Mouse (Mus musculus) stomach, embryonic 14.5 days (tissue): Measurements from ENCODE around the gene Clmn. TPM values are rescaled to one million over a fixed set of nuclear protein-coding genes. Genes with fewer than 3 reads are reported as not detected.
A peak's percentile ranks its signal among the peaks of the same experiment; 100 is the strongest.

Experiments
- ATAC-seq: fragments of 200-750 bp; cut with Nextera tagmentation; 2 replicates; pipeline ENCODE4 v1.8.0; 2017; ENCODE audit warnings: low read depth, moderate TSS enrichment; ENCODE audit not compliant: insufficient number of reproducible peaks, insufficient read depth, low FRiP score
- H3K27ac ChIP-seq: fragments of 300-500 bp; sonication (generic); 2 replicates; pipeline ENCODE4 v1.5.1; 2014; ENCODE audit warnings: mild to moderate bottlenecking, low read length, moderate library complexity, mixed read lengths
- H3K27me3 ChIP-seq: fragments of 300-500 bp; sonication (generic); 2 replicates; pipeline ENCODE4 v1.6.1; 2014; ENCODE audit warnings: low read length, control low read depth, mixed read lengths; ENCODE audit not compliant: control insufficient read depth, insufficient read depth
- H3K36me3 ChIP-seq: fragments of 300-500 bp; sonication (generic); 2 replicates; pipeline ENCODE4 v1.6.1; 2014; ENCODE audit warnings: mild to moderate bottlenecking, control low read depth, low read length, moderate library complexity, mixed read lengths; ENCODE audit not compliant: control insufficient read depth, insufficient read depth
- H3K4me1 ChIP-seq: fragments of 300-500 bp; sonication (generic); 2 replicates; pipeline ENCODE4 v1.6.1; 2014; ENCODE audit warnings: low read length, control low read depth, mixed read lengths; ENCODE audit not compliant: control insufficient read depth, insufficient read depth
- H3K4me2 ChIP-seq: fragments of 300-500 bp; sonication (generic); replicated peaks from 2 replicates; pipeline ENCODE4 v1.6.1; 2014; ENCODE audit warnings: low read depth, low read length, control low read depth
- H3K4me3 ChIP-seq: fragments of 300-500 bp; sonication (generic); 2 replicates; pipeline ENCODE4 v1.5.1; 2014; ENCODE audit warnings: low read depth, low read length, control low read depth
- H3K9ac ChIP-seq: fragments of 300-500 bp; sonication (generic); replicated peaks from 2 replicates; pipeline ENCODE4 v1.6.1; 2014; ENCODE audit warnings: low read depth, mild to moderate bottlenecking, control low read depth, low read length, moderate library complexity, mixed read lengths
- H3K9me3 ChIP-seq: fragments of 300-500 bp; sonication (generic); 2 replicates; pipeline ENCODE4 v1.6.1; 2016; ENCODE audit warnings: low read depth, low read length, control low read depth; ENCODE audit not compliant: control insufficient read depth
- WGBS: fragments of 180-500 bp; shearing (Covaris S2); extraction: QIAGEN DNeasy Blood & Tissue Kit; methylation state at CpG from one replicate; pipeline ENCODE4 v1.1.7; 2014; 5-methylcytosine and 5-hydroxymethylcytosine counted together
- polyA plus RNA-seq: library from polyadenylated mRNA; unstranded; fragments of >200 nt; fragmentation: Nextera tagmentation; extraction: Ambion mirVana; gene quantifications from 2 replicates; pipeline ENCODE4 v1.2.1, GENCODE M21; 2014

Clmn gene
- polyA plus RNA-seq, 1 experiment from 2014 or later: 3.1 TPM

GRCm38 (mm10) chr12:104748946-104749345, 115.9 kb downstream of the Clmn start:
- H3K4me3 ChIP-seq: no peak overlapping the region
- no peak overlapping the region for H3K4me2 ChIP-seq
- H3K4me1 ChIP-seq: peaks cover 24% of the 10 kb centered on the region
- H3K27ac ChIP-seq: no peak overlapping the region
- H3K36me3 ChIP-seq: no peaks in the 10 kb centered on the region
- H3K27me3 ChIP-seq: no peaks in the 10 kb centered on the region
- ATAC-seq: no peak
- H3K9me3 ChIP-seq: no peaks in the 10 kb centered on the region
- 70% methylated on average over 2 of the region's 2 CpGs for WGBS
- H3K9ac ChIP-seq: no peak overlapping the region

- Histone ChIP-seq H3K4me2 (no peak overlapping the region), H3K9ac (no peak overlapping the region), H3K36me3 (no peaks in the 10 kb centered on the region), H3K4me3 (no peak overlapping the region), H3K9me3 (no peaks in the 10 kb centered on the region), H3K27me3 (no peaks in the 10 kb centered on the region), H3K4me1 (peaks cover 24% of the 10 kb centered on the region), H3K27ac (no peak overlapping the region)
- 80% methylated on average over 5 of the region's 5 CpGs for WGBS
- no peak for ATAC-seq
These were observed 117.6 kb downstream of the Clmn start for GRCm38 (mm10) chr12:104747252-104747651.

- Histone ChIP-seq H3K4me1 (peaks cover 28% of the 10 kb centered on the region), H3K4me2 (no peak overlapping the region), H3K9me3 (no peaks in the 10 kb centered on the region), H3K27me3 (no peaks in the 10 kb centered on the region), H3K9ac (no peak overlapping the region), H3K36me3 (no peaks in the 10 kb centered on the region), H3K4me3 (no peak overlapping the region), H3K27ac (no peak overlapping the region)
- no peak for ATAC-seq
- 88% methylated on average over 2 of the region's 2 CpGs for WGBS
These were observed 118.3 kb downstream of the Clmn start for GRCm38 (mm10) chr12:104746601-104747000.

- Histone ChIP-seq H3K27me3 (no peaks in the 10 kb centered on the region), H3K36me3 (no peaks in the 10 kb centered on the region), H3K27ac (no peak overlapping the region), H3K4me3 (no peak overlapping the region), H3K4me1 (peaks cover 23% of the 10 kb centered on the region), H3K4me2 (no peak overlapping the region), H3K9ac (no peak overlapping the region), H3K9me3 (no peaks in the 10 kb centered on the region)
- no peak for ATAC-seq
- WGBS: 73% methylated on average over 4 of the region's 4 CpGs
These were observed 121.2 kb downstream of the Clmn start for GRCm38 (mm10) chr12:104743687-104744086.

- Histone ChIP-seq H3K27me3 (no peaks in the 10 kb centered on the region), H3K9me3 (no peaks in the 10 kb centered on the region), H3K36me3 (no peaks in the 10 kb centered on the region), H3K9ac (no peak overlapping the region), H3K4me3 (no peak overlapping the region), H3K27ac (no peak overlapping the region), H3K4me1 (peaks cover 22% of the 10 kb centered on the region), H3K4me2 (no peak overlapping the region)
- no peak for ATAC-seq
- 78% methylated on average over 6 of the region's 6 CpGs for WGBS
These were observed 122.6 kb downstream of the Clmn start for GRCm38 (mm10) chr12:104742247-104742646.

- no peak overlapping the region for H3K9ac ChIP-seq
- WGBS: 56% methylated on average over 12 of the region's 12 CpGs
- H3K4me2 ChIP-seq: no peak overlapping the region
- H3K36me3 ChIP-seq: no peaks in the 10 kb centered on the region
- no peak overlapping the region for H3K4me3 ChIP-seq
- H3K9me3 ChIP-seq: no peaks in the 10 kb centered on the region
- H3K27ac ChIP-seq: no peak overlapping the region
- no peaks in the 10 kb centered on the region for H3K27me3 ChIP-seq
- ATAC-seq: no peak
- H3K4me1 ChIP-seq: peaks cover 22% of the 10 kb centered on the region
These were observed 123.8 kb downstream of the Clmn start for GRCm38 (mm10) chr12:104740841-104741787.

GRCm38 (mm10) chr12:104738931-104739330, 125.9 kb downstream of the Clmn start:
- Histone ChIP-seq H3K27me3 (no peaks in the 10 kb centered on the region), H3K4me2 (no peak overlapping the region), H3K36me3 (peaks cover 4% of the 10 kb centered on the region; the same call in 1 of the 2 replicates), H3K9ac (no peak overlapping the region), H3K9me3 (no peaks in the 10 kb centered on the region), H3K4me1 (peaks cover 22% of the 10 kb centered on the region), H3K27ac (no peak overlapping the region), H3K4me3 (no peak overlapping the region)
- WGBS: 34% methylated on average over 3 of the region's 3 CpGs
- ATAC-seq: 0 out of 2 replicates have a peak, but pooled peaks have one; percentile 28

GRCm38 (mm10) chr12:104738446-104738845, 126.4 kb downstream of the Clmn start:
- Histone ChIP-seq H3K4me2 (no peak overlapping the region), H3K27me3 (no peaks in the 10 kb centered on the region), H3K27ac (no peak overlapping the region), H3K9ac (no peak overlapping the region), H3K36me3 (peaks cover 4% of the 10 kb centered on the region; the same call in 1 of the 2 replicates), H3K4me3 (no peak overlapping the region), H3K4me1 (peaks cover 22% of the 10 kb centered on the region), H3K9me3 (no peaks in the 10 kb centered on the region)
- no peak for ATAC-seq
- 29% methylated on average over 9 of the region's 9 CpGs for WGBS
